Mouse (Mus musculus): Measurements from ENCODE around the gene Csad.

- TF ChIP-seq CTCF (IDR thresholded peaks at IDR 0.05; ENCODE audit: extremely low read depth, insufficient read depth, low read length), result no peak
- TF ChIP-seq POLR2A (IDR thresholded peaks at IDR 0.05; ENCODE audit: extremely low read depth, insufficient read depth, low read length), result no peak
These were observed 63.4 kb downstream of the Csad start for GRCm38 (mm10) chr15:102141120-102141519.

Measured in cortical plate, adult 2 months (tissue).